Mouse (Mus musculus): ENCODE results near the gene Cdk19.

DNA sequence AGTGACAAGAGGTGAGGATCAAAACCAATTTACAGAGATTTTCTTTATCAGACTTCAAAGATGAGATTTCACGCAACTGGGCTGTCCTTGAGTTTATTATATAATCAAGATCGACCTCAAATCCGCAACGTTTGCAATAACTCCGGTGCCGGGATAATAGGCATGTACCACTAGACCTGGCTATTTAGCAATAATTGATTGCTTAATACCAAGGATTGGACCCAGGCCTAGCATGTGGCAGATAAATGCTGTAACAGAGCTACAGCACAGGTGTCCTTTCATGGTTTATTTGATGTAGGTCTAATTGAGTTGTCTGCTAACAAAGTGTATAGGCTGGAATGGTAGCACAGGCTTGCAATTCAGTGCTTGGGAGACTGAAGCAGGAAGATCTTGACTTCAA, 172.8 kb downstream of the Cdk19 start:
- no peak for TF ChIP-seq MAX (IDR thresholded peaks at IDR 0.05; ENCODE audit: low read length)
- no peak for TF ChIP-seq USF1 (IDR thresholded peaks at IDR 0.05; ENCODE audit: low read depth, low read length)
- TF ChIP-seq EP300 (IDR thresholded peaks at IDR 0.05; ENCODE audit: low read length): no peak
- no peak for TF ChIP-seq ZC3H11A (IDR thresholded peaks at IDR 0.05; ENCODE audit: low read depth, low read length)
- no peak for TF ChIP-seq CTCF (conservative IDR thresholded peaks at IDR 0.05 in 1 of 2, IDR thresholded peaks at IDR 0.05 in 1 of 2; ENCODE audit: low read depth in 2 of 2, low read length in 2 of 2)
- TF ChIP-seq CHD2 (IDR thresholded peaks at IDR 0.05; ENCODE audit: low read length): no peak
- no peak for TF ChIP-seq UBTF (IDR thresholded peaks at IDR 0.05; ENCODE audit: low read depth, low read length)

Measured in CH12.LX (cell line).